Mouse (Mus musculus) embryo, embryonic 9.5 days (tissue): ENCODE measurements around the gene Dnajc7.

Source experiments
- DNase-seq: peaks from one replicate; pipeline ENCODE4 v3.0.0-alpha.2; 2017; ENCODE audit errors: extremely low spot score

Gene Dnajc7

DNA sequence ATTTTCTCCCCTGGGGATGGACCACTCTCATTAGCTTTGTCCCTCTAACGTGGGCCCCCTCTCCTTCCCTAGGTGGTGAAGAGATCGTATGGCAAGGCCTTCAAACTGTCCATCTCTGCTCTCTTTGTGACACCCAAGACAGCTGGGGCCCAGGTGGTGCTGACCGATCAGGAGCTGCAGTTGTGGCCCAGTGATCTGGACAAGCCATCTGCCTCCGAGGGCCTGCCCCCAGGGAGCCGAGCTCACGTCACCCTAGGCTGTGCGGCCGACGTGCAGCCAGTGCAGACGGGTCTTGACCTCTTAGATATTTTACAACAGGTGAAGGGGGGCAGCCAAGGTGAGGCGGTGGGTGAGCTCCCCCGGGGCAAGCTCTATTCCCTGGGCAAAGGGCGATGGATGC is 39.7 kb downstream of the Dnajc7 start:
- no peak for DNase-seq

DNA sequence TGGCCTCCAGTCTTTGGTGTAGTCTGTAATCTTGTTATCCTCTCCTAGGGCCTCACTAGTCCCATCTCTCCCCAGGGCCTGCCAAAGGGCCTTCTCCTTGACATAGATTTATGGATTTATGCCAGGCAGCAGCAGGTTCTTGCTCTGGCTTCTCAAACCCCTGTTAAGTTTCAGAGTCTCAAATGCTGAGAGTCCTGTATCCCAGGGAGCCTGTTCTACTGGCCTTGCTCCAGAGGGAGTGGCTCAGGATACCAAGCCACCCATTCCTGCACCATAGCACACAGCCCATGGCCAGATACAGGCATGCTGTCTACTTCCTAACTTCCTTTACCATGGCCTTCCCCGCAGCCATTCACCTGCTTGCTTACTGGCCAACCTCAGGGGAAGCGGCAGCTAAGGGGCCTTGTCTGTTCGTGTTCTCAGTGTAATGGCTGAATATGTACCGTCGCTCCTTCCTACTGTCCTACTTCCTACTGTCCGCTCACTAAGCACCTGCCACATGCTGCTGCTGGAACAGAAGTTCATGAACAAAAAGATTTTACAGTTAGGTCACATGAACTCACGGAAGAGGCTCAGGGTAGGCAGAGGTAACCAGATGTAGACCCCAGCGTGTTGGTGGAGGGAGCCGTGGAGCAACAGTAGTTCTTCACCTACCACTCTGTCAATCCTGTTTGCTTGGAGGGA is 40.7 kb downstream of the Dnajc7 start:
- no peak for DNase-seq

DNA sequence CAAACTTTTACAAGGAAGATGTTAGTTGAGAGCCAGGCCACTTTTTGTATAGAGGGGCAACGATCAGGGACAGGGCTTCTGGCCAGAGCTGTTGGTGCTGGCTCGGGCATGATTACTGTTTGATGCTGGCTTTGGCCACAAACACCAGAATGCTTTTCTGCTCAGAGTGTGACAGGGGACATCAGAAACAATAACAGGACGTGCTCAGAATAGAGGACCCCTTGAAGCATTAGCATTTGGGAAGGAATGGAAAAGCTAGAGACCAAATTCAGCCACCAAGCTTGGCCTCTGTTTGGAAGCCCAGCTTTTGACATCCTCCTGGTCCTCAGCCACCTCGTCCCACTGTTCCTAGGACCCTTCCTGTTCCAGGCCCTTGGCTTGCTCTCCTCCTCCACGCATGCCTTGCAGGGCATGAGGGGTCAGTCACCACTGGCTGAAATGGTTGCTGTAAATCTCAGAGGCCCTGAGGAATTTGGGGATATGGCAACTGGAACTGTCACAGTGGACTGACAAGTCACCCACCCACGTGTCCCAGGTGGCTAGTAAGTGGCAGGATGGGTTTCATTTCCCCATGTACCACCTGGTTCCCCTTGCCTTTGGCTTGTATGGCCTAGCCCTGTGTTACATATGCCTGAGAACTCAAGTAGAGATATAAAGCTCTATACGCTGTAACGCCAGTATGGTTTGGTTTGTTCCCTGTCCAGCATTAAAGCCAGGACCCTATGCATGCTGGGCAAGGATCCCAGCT is 41.9 kb downstream of the Dnajc7 start:
- DNase-seq = no peak

DNA sequence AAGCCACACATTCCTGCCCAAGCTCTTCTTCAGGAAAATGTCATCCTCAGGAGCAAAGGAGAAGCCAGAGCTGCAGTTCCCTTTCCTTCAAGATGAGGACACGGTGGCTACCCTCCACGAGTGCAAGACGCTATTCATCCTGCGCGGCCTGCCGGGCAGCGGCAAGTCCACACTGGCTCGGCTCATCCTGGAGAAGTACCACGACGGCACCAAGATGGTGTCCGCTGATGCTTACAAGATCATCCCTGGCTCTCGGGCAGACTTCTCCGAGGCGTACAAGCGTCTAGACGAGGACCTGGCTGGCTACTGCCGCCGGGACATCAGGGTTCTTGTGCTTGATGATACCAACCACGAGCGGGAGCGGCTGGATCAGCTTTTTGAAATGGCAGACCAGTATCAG is 43.7 kb downstream of the Dnajc7 start:
- DNase-seq = no peak

- no peak for DNase-seq
Observed at GRCm38 (mm10) chr11:100575484-100575855, 44.5 kb downstream of the Dnajc7 start.

DNA sequence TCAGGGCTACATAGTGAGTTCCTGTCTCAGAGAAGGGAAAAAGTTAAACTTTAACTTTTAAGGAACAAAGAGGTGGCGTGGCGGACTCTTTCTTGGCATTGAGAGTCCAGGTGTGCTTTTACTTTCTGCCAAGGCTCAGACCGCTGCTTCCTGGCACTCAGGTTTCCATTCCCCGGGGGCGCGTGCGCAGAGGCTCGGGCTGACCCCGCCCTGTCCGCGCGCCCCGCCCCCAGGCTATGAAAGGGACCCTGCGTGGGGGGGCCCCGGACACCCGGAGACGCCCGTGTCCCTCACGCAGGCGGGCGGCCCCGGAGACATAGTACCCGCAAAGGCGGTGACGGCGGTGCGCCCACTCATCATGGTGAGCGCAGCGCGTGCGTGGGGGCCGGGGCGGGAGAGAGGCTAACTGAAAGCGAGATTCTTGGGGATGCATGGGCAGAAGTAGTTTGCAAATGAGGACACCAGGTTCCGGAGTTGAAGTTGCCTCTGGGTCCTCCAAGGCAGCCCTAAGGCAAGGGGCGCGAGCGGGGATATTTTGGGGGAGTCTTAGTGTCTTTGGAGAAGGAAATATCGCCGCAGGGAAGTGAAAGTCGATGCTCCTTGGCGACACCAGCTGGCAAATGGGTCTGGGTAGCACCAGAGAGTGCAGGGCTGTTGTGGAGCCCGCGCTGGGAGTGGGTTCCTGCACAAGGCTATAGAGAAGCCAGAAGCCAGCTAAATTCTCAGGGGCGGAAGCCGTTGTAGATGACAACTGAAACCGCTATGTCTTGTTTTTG is 45.1 kb downstream of the Dnajc7 start, which contains the start of gene Cnp:
Gene Cnp, plus strand, starts transcription at position 197 of the 776 bp plus-strand sequence.
- DNase-seq = peak; percentile 75

- DNase-seq = no peak
Observed at GRCm38 (mm10) chr11:100574188-100574587, 45.8 kb downstream of the Dnajc7 start.

- no peak for DNase-seq
Observed at GRCm38 (mm10) chr11:100571202-100571567, 48.8 kb downstream of the Dnajc7 start.

GRCm38 (mm10) chr11:100570430-100571201 is 49.4 kb downstream of the Dnajc7 start:
- DNase-seq = peak; percentile 86

- DNase-seq = no peak
Observed at GRCm38 (mm10) chr11:100569789-100570188, 50.2 kb downstream of the Dnajc7 start.

GRCm38 (mm10) chr11:100568692-100569091 is 51.3 kb downstream of the Dnajc7 start:
- no peak for DNase-seq

- no peak for DNase-seq
Observed at GRCm38 (mm10) chr11:100567815-100568245, 52.1 kb downstream of the Dnajc7 start.

DNA sequence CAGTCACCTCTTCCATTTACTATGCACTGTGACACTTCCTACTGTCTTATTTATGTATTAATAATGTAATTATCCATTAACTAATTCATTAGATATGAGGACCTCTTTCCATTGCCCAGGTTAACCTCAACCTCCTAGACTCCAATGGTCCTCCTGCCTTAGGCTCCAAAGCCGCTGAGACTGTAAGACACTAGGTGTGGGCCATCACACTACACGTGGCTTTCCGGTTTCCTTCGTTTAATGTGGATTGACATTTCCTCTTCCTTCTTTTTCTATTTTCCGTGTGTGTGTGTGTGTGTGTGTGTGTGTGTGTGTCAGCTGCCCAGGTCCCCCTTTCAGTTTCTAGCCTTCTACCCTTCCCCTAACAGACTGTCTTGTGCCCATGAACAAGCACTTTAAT is 52.7 kb downstream of the Dnajc7 start:
- no peak for DNase-seq

DNA sequence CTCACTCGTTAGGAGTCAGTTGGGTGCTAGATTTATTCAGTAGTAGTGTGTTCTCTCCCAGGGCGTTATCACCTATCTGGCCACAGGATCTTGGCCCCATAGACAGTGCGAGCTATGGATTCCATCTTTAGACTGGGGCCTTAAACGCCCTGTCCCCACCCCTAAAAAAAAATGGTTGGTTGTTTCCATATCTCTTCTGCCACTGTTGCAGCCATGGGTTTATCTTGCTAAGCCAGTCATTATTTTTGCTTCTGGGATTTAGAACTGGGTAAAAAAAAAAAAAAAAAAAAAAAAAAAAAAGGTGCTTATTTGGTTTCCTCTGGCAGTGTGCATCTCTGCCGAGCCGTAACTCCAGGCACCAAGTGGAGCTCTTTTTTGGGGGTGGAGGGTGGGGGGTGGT is 55.3 kb downstream of the Dnajc7 start:
- DNase-seq = no peak

DNA sequence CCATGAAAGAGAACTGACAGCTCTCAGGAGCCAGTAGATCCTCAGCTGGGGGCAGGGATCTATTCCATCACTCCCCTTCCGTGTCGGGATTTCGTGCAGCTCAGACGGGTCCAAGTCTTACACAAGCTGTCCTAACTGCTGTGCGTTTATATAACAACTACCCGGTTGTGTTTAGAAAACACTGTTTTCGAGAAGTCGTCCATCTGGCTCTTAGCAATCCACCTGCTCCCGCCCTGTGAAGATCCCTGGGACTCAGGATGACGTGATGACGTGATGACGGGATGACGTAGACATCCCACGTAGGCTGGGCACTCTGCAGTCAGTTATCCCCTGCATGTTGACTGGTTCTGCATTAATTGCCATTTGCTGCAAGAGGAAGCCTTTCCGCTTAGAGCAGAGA is 55.7 kb downstream of the Dnajc7 start:
- no peak for DNase-seq

DNA sequence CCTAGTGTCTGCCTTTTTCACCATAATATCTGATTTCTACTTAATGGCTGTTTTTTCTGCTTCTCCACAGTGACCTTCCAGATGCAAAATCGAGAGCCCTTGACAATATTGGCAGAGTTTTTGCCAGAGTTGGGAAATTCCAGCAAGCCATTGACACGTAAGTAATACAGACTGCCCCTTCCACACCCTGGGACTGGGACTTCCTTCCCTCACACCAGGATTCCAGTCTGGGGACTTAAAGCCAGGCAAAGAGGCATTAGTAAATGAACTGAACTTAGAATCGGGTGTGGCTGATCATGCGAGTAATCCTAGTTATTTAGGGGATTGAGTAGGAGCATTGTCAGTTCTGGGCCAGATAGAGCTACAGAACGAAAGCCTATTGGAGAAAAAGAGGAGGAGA is 58.2 kb downstream of the Dnajc7 start:
- no peak for DNase-seq

GRCm38 (mm10) chr11:100559476-100559875 is 60.5 kb downstream of the Dnajc7 start:
- DNase-seq = no peak

DNA sequence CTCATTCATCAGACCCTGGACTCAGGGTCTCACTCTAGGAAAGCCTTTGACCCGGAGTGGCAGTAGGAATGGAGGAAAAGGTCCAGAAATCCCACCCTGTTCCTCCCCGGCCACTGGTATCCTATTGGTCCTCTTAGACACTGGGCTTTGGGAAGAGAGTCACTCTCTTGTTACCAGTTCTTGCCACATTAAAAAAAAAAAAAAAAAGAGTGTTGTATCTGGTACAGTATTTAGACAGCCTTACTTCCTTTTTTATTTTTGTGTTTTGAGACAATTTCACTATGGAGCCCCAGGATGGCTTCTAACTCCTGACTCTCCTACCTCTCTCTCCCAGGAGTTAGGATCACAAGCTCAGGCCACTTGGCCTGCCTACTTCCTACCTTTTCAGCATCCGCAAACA is 62.4 kb downstream of the Dnajc7 start:
- no peak for DNase-seq

- peak; percentile 56 for DNase-seq
Observed at GRCm38 (mm10) chr11:100555583-100555982, 64.4 kb downstream of the Dnajc7 start.

- no peak for DNase-seq
Observed at GRCm38 (mm10) chr11:100552842-100553241, 67.1 kb downstream of the Dnajc7 start.

GRCm38 (mm10) chr11:100550101-100550500 is 69.9 kb downstream of the Dnajc7 start:
- DNase-seq = no peak

- DNase-seq = no peak
Observed at GRCm38 (mm10) chr11:100549466-100549865, 70.5 kb downstream of the Dnajc7 start.
